21 mouse cellular contexts compared by ENCODE assay signal in the genomic region with DNA sequence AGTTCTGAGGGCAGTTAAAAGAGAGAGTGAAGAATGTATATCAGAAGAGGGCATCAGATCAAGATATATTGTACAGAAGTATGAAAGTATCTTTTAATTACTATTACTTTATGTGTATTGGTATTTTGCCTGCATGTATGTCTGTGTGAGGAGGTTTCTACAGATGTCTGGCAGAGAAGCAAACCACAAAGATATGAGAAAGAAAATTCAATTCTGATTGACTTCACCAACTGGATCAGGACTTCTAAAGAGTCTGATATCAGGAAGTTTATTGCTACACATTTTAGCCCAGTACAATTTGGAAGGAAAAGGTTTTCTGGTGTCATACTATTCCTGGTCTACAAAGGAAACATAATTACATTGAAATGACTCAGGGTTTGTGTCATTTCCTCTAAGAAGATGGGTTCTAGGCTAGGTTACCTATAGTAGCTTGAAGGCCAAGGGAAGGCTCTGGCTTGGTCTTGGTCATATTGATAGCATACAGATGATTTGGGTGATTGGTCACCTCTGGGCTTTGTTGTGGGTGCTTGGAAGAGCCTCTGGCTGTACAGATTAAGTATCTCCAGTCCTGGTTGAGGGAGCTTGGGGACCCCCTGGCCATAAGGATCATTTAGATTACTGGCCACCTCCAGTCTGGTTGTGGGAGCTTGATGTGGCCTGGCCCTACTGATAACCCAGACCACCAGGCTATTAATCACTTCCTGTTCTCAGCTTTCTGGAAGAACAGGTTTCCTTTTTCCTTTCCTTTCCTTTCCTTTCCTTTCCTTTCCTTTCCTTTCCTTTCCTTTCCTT.
"Had no signal": no experiment of that assay in that cellular context is flagged by ENCODE, and none has a peak within 500 bp of the region (broad histone marks: within the 10 kb centered on the region; RNA-seq: fewer than 3 reads in every experiment).

No protein-coding gene starts in this region.

- H3K4me3 ChIP-seq: layer of hippocampus, adult 2 months; limb, embryonic 12.5 days; limb, embryonic 15.5 days; megakaryocyte, embryonic 14.5 days; neural tube, embryonic 12.5 days; neural tube, embryonic 15.5 days; stomach, embryonic 15.5 days had no signal

- H3K36me3 ChIP-seq: limb, embryonic 12.5 days; limb, embryonic 15.5 days; neural tube, embryonic 12.5 days; neural tube, embryonic 15.5 days; stomach, embryonic 15.5 days had no signal

- H3K4me2 ChIP-seq: limb, embryonic 12.5 days; limb, embryonic 15.5 days; liver, embryonic 11.5 days; lung, embryonic 14.5 days; midbrain, embryonic 11.5 days; neural tube, embryonic 12.5 days; neural tube, embryonic 15.5 days; stomach, embryonic 15.5 days had no signal

- ATAC-seq: intestine, postnatal 0 days; liver, postnatal 0 days; lung, postnatal 0 days had no signal

- DNase-seq: kidney, postnatal 25 days; layer of hippocampus, adult 9-11 months; left cerebral cortex, postnatal 4 days; liver, postnatal 0 days; midbrain, embryonic 14.5 days; right cerebral cortex, adult 18-20 months; right cerebral cortex, postnatal 14 days; right cerebral cortex, postnatal 4 days; thymus, postnatal 25 days had no signal

- H3K27me3 ChIP-seq: limb, embryonic 12.5 days; limb, embryonic 15.5 days; megakaryocyte, embryonic 14.5 days; neural tube, embryonic 12.5 days; neural tube, embryonic 15.5 days; stomach, embryonic 15.5 days had no signal
